Mouse (Mus musculus) thymus, adult 2 months (tissue): ENCODE data around the gene Klf9.

Experiments used
- CTCF ChIP-seq: fragments of 200-500 bp; IDR thresholded peaks from 2 replicates; pipeline ENCODE4 v1.5.1; 2012; ENCODE audit warnings: mild to moderate bottlenecking, control low read depth, low read length, moderate library complexity, borderline replicate concordance; ENCODE audit not compliant: control insufficient read depth, poor library complexity, insufficient read depth; ENCODE audit errors: extremely low read depth
- POLR2A ChIP-seq: fragments of 200-500 bp; IDR thresholded peaks from 2 replicates; pipeline ENCODE4 v1.6.1; 2012; ENCODE audit warnings: mild to moderate bottlenecking, low read length, control low read depth, moderate library complexity; ENCODE audit not compliant: control insufficient read depth, poor library complexity, insufficient read depth; ENCODE audit errors: extremely low read depth

GRCm38 (mm10) chr19:23091586-23091985, 49.4 kb upstream of the Klf9 start:
- TF ChIP-seq POLR2A (no peak), CTCF (no peak)
